Mouse (Mus musculus): ENCODE data around the gene Ap1s3. TPM values are rescaled to one million over a fixed set of nuclear protein-coding genes. Genes with fewer than 3 reads are reported as not detected.
A peak's percentile ranks its signal among the peaks of the same experiment; 100 is the strongest.
"Not testable (repeated sequence)": the region's sequence is repeated elsewhere in the genome, so short reads cannot be mapped to it uniquely, and the experiment has no call there.

Gene Ap1s3
- polyA plus RNA-seq, 1 experiment from 2014 or later: not detected

- ATAC-seq (ENCODE audit: low FRiP score): no peak
- peaks cover 7% of the 10 kb centered on the region for H3K9me3 ChIP-seq
- H3K36me3 ChIP-seq: no peaks in the 10 kb centered on the region
- H3K4me1 ChIP-seq (replicated peaks): no peaks in the 10 kb centered on the region
- H3K9ac ChIP-seq: no peak overlapping the region
- no peak overlapping the region for H3K27ac ChIP-seq
- H3K4me2 ChIP-seq: no peak overlapping the region
- no peak overlapping the region for H3K4me3 ChIP-seq
- 84% methylated on average over 2 of the region's 2 CpGs for WGBS
- H3K27me3 ChIP-seq: no peaks in the 10 kb centered on the region
These were observed 52.3 kb downstream of the Ap1s3 start for GRCm38 (mm10) chr1:79619434-79619833.

- Histone ChIP-seq H3K27me3 (no peaks in the 10 kb centered on the region), H3K9ac (no peak overlapping the region), H3K27ac (no peak overlapping the region), H3K9me3 (peaks cover 9% of the 10 kb centered on the region), H3K36me3 (no peaks in the 10 kb centered on the region), H3K4me1 (replicated peaks) (no peaks in the 10 kb centered on the region), H3K4me3 (no peak overlapping the region), H3K4me2 (no peak overlapping the region)
- no peak for ATAC-seq (ENCODE audit: low FRiP score)
- 54% methylated on average over 2 of the region's 2 CpGs for WGBS
These were observed 55.3 kb downstream of the Ap1s3 start for GRCm38 (mm10) chr1:79616492-79616891.

GRCm38 (mm10) chr1:79614456-79614855 is 57.3 kb downstream of the Ap1s3 start:
- peaks cover 9% of the 10 kb centered on the region for H3K9me3 ChIP-seq
- H3K4me3 ChIP-seq: no peak overlapping the region
- ATAC-seq (ENCODE audit: low FRiP score): no peak
- 91% methylated on average over 6 of the region's 6 CpGs for WGBS
- H3K36me3 ChIP-seq: no peaks in the 10 kb centered on the region
- no peak overlapping the region for H3K27ac ChIP-seq
- no peaks in the 10 kb centered on the region for H3K4me1 ChIP-seq (replicated peaks)
- no peaks in the 10 kb centered on the region for H3K27me3 ChIP-seq
- H3K9ac ChIP-seq: no peak overlapping the region
- no peak overlapping the region for H3K4me2 ChIP-seq

GRCm38 (mm10) chr1:79611271-79611670 is 60.5 kb downstream of the Ap1s3 start:
- H3K4me3 ChIP-seq; H3K27ac ChIP-seq; H3K36me3 ChIP-seq; H3K9ac ChIP-seq; H3K9me3 ChIP-seq; H3K4me1 ChIP-seq (replicated peaks); ATAC-seq (ENCODE audit: low FRiP score); H3K4me2 ChIP-seq; H3K27me3 ChIP-seq: not testable (repeated sequence)
- 97% methylated on average over 5 of the region's 5 CpGs for WGBS

GRCm38 (mm10) chr1:79608856-79609255 is 62.9 kb downstream of the Ap1s3 start:
- not testable (repeated sequence) for H3K27ac ChIP-seq; H3K4me3 ChIP-seq; H3K4me1 ChIP-seq (replicated peaks); H3K9ac ChIP-seq; H3K4me2 ChIP-seq; H3K27me3 ChIP-seq; H3K36me3 ChIP-seq; H3K9me3 ChIP-seq; ATAC-seq (ENCODE audit: low FRiP score)
- WGBS: 49% methylated on average over 5 of the region's 5 CpGs

GRCm38 (mm10) chr1:79602500-79602899 is 69.3 kb downstream of the Ap1s3 start:
- Histone ChIP-seq H3K4me1 (replicated peaks) (peaks cover 9% of the 10 kb centered on the region), H3K27ac (no peak overlapping the region), H3K4me2 (no peak overlapping the region), H3K36me3 (no peaks in the 10 kb centered on the region), H3K9ac (no peak overlapping the region), H3K9me3 (no peaks in the 10 kb centered on the region), H3K27me3 (no peaks in the 10 kb centered on the region), H3K4me3 (no peak overlapping the region)
- no peak for ATAC-seq (ENCODE audit: low FRiP score)
- WGBS: 69% methylated on average over 2 of the region's 2 CpGs

- Histone ChIP-seq H3K4me3 (no peak overlapping the region), H3K27me3 (no peaks in the 10 kb centered on the region), H3K36me3 (no peaks in the 10 kb centered on the region), H3K4me2 (no peak overlapping the region), H3K27ac (peak overlapping the region; percentile 83), H3K9ac (no peak overlapping the region), H3K9me3 (no peaks in the 10 kb centered on the region), H3K4me1 (replicated peaks) (peaks cover 9% of the 10 kb centered on the region)
- WGBS: 14% methylated on average over 5 of the region's 5 CpGs
- ATAC-seq (ENCODE audit: low FRiP score): peak; percentile 94
These were observed 73.2 kb downstream of the Ap1s3 start for GRCm38 (mm10) chr1:79598385-79599178.

- Histone ChIP-seq H3K9me3 (no peaks in the 10 kb centered on the region), H3K4me1 (replicated peaks) (peaks cover 7% of the 10 kb centered on the region; the same call in 1 of the 2 replicates), H3K27me3 (no peaks in the 10 kb centered on the region), H3K4me3 (no peak overlapping the region), H3K27ac (no peak overlapping the region), H3K9ac (no peak overlapping the region), H3K36me3 (no peaks in the 10 kb centered on the region), H3K4me2 (no peak overlapping the region)
- ATAC-seq (ENCODE audit: low FRiP score): no peak
- WGBS: 90% methylated on average over 4 of the region's 4 CpGs
These were observed 79.0 kb downstream of the Ap1s3 start for GRCm38 (mm10) chr1:79592721-79593277.

- H3K4me2 ChIP-seq: no peak overlapping the region
- no peak for ATAC-seq (ENCODE audit: low FRiP score)
- peaks cover 7% of the 10 kb centered on the region; the same call in 1 of the 2 replicates for H3K4me1 ChIP-seq (replicated peaks)
- no peaks in the 10 kb centered on the region for H3K27me3 ChIP-seq
- no peak overlapping the region for H3K4me3 ChIP-seq
- H3K9ac ChIP-seq: no peak overlapping the region
- 100% methylated on average over 1 of the region's 1 CpGs for WGBS
- no peaks in the 10 kb centered on the region for H3K9me3 ChIP-seq
- H3K27ac ChIP-seq: no peak overlapping the region
- H3K36me3 ChIP-seq: no peaks in the 10 kb centered on the region
These were observed 80.7 kb downstream of the Ap1s3 start for GRCm38 (mm10) chr1:79591091-79591490.

- 92% methylated on average over 4 of the region's 4 CpGs for whole genome bisulfite sequencing
- Histone ChIP-seq H3K4me1 (replicated peaks) (peaks cover 7% of the 10 kb centered on the region; the same call in 1 of the 2 replicates), H3K9ac (no peak overlapping the region), H3K4me3 (no peak overlapping the region), H3K9me3 (no peaks in the 10 kb centered on the region), H3K27me3 (no peaks in the 10 kb centered on the region), H3K4me2 (no peak overlapping the region), H3K36me3 (no peaks in the 10 kb centered on the region), H3K27ac (no peak overlapping the region)
- ATAC-seq (ENCODE audit: low FRiP score): no peak
These were observed 81.6 kb downstream of the Ap1s3 start for GRCm38 (mm10) chr1:79589971-79590763.

- Histone ChIP-seq H3K9me3 (no peaks in the 10 kb centered on the region), H3K27me3 (no peaks in the 10 kb centered on the region), H3K27ac (no peak overlapping the region), H3K36me3 (no peaks in the 10 kb centered on the region), H3K4me2 (no peak overlapping the region), H3K4me3 (no peak overlapping the region), H3K9ac (no peak overlapping the region), H3K4me1 (replicated peaks) (peaks cover 7% of the 10 kb centered on the region; the same call in 1 of the 2 replicates)
- ATAC-seq (ENCODE audit: low FRiP score): no peak
- WGBS: 59% methylated on average over 6 of the region's 6 CpGs
These were observed 82.3 kb downstream of the Ap1s3 start for GRCm38 (mm10) chr1:79589424-79589823.

- H3K9me3 ChIP-seq: no peaks in the 10 kb centered on the region
- no peaks in the 10 kb centered on the region for H3K27me3 ChIP-seq
- 2% methylated on average over 15 of the region's 15 CpGs for WGBS
- peak; percentile 91 for ATAC-seq (ENCODE audit: low FRiP score)
- H3K27ac ChIP-seq: peak overlapping the region; percentile 92
- peaks cover 5% of the 10 kb centered on the region for H3K4me1 ChIP-seq (replicated peaks)
- H3K9ac ChIP-seq: peak overlapping the region; percentile 72
- H3K4me3 ChIP-seq: peak overlapping the region; percentile 41
- H3K4me2 ChIP-seq: peak overlapping the region; percentile 58
- no peaks in the 10 kb centered on the region for H3K36me3 ChIP-seq
These were observed 90.6 kb downstream of the Ap1s3 start for GRCm38 (mm10) chr1:79581136-79581679.
